Mouse (Mus musculus) MEL (cell line): ENCODE measurements around the gene Lmnb2. TPM values are rescaled to one million over a fixed set of nuclear protein-coding genes. Genes with fewer than 3 reads are reported as not detected.

Experiments used
- DNase-seq: peaks from one replicate; pipeline ENCODE4 v3.0.0; 2011; ENCODE audit warnings: low read depth, low spot score
- H3K27ac ChIP-seq: 2 replicates; pipeline ENCODE4 v1.5.1; 2012; ENCODE audit warnings: low read depth, mild to moderate bottlenecking, control low read depth, low read length, moderate library complexity; ENCODE audit not compliant: control insufficient read depth
- H3K27me3 ChIP-seq, 2 experiments: fragments of 150-350 bp in 1 of 2; sonication (generic) in 1 of 2; 2 replicates each; pipeline ENCODE4 v1.6.1; 2012; ENCODE audit warnings: low read length in 2 of 2, mild to moderate bottlenecking in 2 of 2, improper control_type of control experiment in 1 of 2, moderate library complexity in 1 of 2; ENCODE audit not compliant: insufficient read depth in 2 of 2, control insufficient read depth in 1 of 2
- H3K36me3 ChIP-seq, 2 experiments: 2 replicates each; pipeline ENCODE4 v1.6.1; 2012 to 2014; ENCODE audit warnings: low read length in 2 of 2, improper control_type of control experiment in 1 of 2, inconsistent platforms in 1 of 2, mild to moderate bottlenecking in 1 of 2; ENCODE audit not compliant: insufficient read depth in 2 of 2, control insufficient read depth in 1 of 2
- H3K4me1 ChIP-seq, 2 experiments: fragments of 150-350 bp in 1 of 2; sonication (generic) in 1 of 2; 2 replicates each; pipeline ENCODE4 v1.6.1; 2012; ENCODE audit warnings: low read length in 2 of 2, improper control_type of control experiment in 1 of 2, mild to moderate bottlenecking in 1 of 2; ENCODE audit not compliant: insufficient read depth in 2 of 2, control insufficient read depth in 1 of 2
- H3K4me3 ChIP-seq, 2 experiments: fragments of 150-350 bp in 1 of 2; sonication (generic) in 1 of 2; 2 replicates each; pipeline ENCODE4 v1.5.1; 2012; ENCODE audit warnings: low read depth in 2 of 2, low read length in 2 of 2, mild to moderate bottlenecking in 2 of 2, moderate library complexity in 2 of 2, control low read depth in 1 of 2, improper control_type of control experiment in 1 of 2; ENCODE audit not compliant: control insufficient read depth in 1 of 2, insufficient read depth in 1 of 2
- H3K79me2 ChIP-seq: 2 replicates; pipeline ENCODE4 v1.6.1; 2012; ENCODE audit warnings: mild to moderate bottlenecking, low read length, moderate library complexity; ENCODE audit not compliant: control insufficient read depth, poor library complexity, insufficient read depth
- H3K9ac ChIP-seq: 2 replicates; pipeline ENCODE4 v1.6.1; 2012; ENCODE audit warnings: low read depth, mild to moderate bottlenecking, control low read depth, low read length, moderate library complexity; ENCODE audit not compliant: control insufficient read depth, poor library complexity, severe bottlenecking
- H3K9me3 ChIP-seq: fragments of 150-350 bp; sonication (generic); replicated peaks from 2 replicates; pipeline ENCODE4 v1.6.1; 2012; ENCODE audit warnings: mild to moderate bottlenecking, low read length, improper control_type of control experiment, moderate library complexity; ENCODE audit not compliant: insufficient read depth
- BHLHE40 ChIP-seq: IDR thresholded peaks from 2 replicates; pipeline ENCODE4 v1.6.1; 2012; ENCODE audit warnings: low read depth, mild to moderate bottlenecking, inconsistent platforms, low read length, improper control_type of control experiment, borderline replicate concordance
- CTCF ChIP-seq, 3 experiments: IDR thresholded peaks in 2 of 3; conservative IDR thresholded peaks in 1 of 3; 2 replicates each; pipeline ENCODE4 v1.5.1; 2011 to 2012; ENCODE audit warnings: low read length in 3 of 3, low read depth in 2 of 3, mild to moderate bottlenecking in 2 of 3, improper control_type of control experiment in 1 of 3, inconsistent platforms in 1 of 3, mixed read lengths in 1 of 3, moderate library complexity in 1 of 3; ENCODE audit not compliant: control insufficient read depth in 1 of 3, insufficient read depth in 1 of 3, poor library complexity in 1 of 3, severe bottlenecking in 1 of 3
- E2F4 ChIP-seq: IDR thresholded peaks from 2 replicates; pipeline ENCODE4 v1.6.1; 2011; ENCODE audit warnings: low read depth, low read length, improper control_type of control experiment, borderline replicate concordance
- ELF1 ChIP-seq: IDR thresholded peaks from 2 replicates; pipeline ENCODE4 v1.6.1; 2014; ENCODE audit warnings: low read depth, mild to moderate bottlenecking, inconsistent platforms, low read length, improper control_type of control experiment, moderate library complexity
- EP300 ChIP-seq, 2 experiments: IDR thresholded peaks; 2 replicates each; pipeline ENCODE4 v1.6.1; 2011; ENCODE audit warnings: improper control_type of control experiment in 2 of 2, low read length in 2 of 2, low read depth in 1 of 2, mild to moderate bottlenecking in 1 of 2
- ETS1 ChIP-seq: IDR thresholded peaks from 2 replicates; pipeline ENCODE4 v1.6.1; 2012; ENCODE audit warnings: low read depth, mild to moderate bottlenecking, inconsistent platforms, low read length, improper control_type of control experiment, moderate library complexity
- HCFC1 ChIP-seq: IDR thresholded peaks from 2 replicates; pipeline ENCODE4 v1.6.1; 2012; ENCODE audit warnings: low read depth, mild to moderate bottlenecking, inconsistent platforms, low read length, improper control_type of control experiment, moderate library complexity
- KAT2A ChIP-seq: conservative IDR thresholded peaks from 2 replicates; pipeline ENCODE4 v1.6.1; 2012; ENCODE audit warnings: low read depth, low read length, improper control_type of control experiment, inconsistent platforms
- MAFK ChIP-seq: IDR thresholded peaks from 2 replicates; pipeline ENCODE4 v1.6.1; 2011; ENCODE audit warnings: low read depth, mild to moderate bottlenecking, low read length, improper control_type of control experiment, borderline replicate concordance
- MAX ChIP-seq: IDR thresholded peaks from 2 replicates; pipeline ENCODE4 v1.6.1; 2011; ENCODE audit warnings: low read length, improper control_type of control experiment
- MEF2A ChIP-seq: IDR thresholded peaks from 2 replicates; pipeline ENCODE4 v1.6.1; 2014; ENCODE audit warnings: low read depth, mild to moderate bottlenecking, inconsistent platforms, low read length, improper control_type of control experiment; ENCODE audit not compliant: poor library complexity, insufficient replicate concordance, severe bottlenecking; ENCODE audit errors: extremely low read depth
- MXI1 ChIP-seq: IDR thresholded peaks from 2 replicates; pipeline ENCODE4 v1.6.1; 2011; ENCODE audit warnings: mild to moderate bottlenecking, low read depth, low read length, improper control_type of control experiment
- MYB ChIP-seq: IDR thresholded peaks from 2 replicates; pipeline ENCODE4 v1.6.1; 2011; ENCODE audit warnings: mild to moderate bottlenecking, low read depth, low read length, improper control_type of control experiment
- NELFE ChIP-seq: IDR thresholded peaks from 2 replicates; pipeline ENCODE4 v1.6.1; 2011; ENCODE audit warnings: low read depth, low read length, improper control_type of control experiment
- NRF1 ChIP-seq: IDR thresholded peaks from 2 replicates; pipeline ENCODE4 v1.6.1; 2014; ENCODE audit warnings: low read depth, mild to moderate bottlenecking, inconsistent platforms, low read length, improper control_type of control experiment, moderate library complexity; ENCODE audit not compliant: poor library complexity, insufficient read depth, severe bottlenecking
- POLR2A ChIP-seq, 2 experiments: IDR thresholded peaks; 2 replicates each; pipeline ENCODE4 v1.6.1; 2011 to 2012; ENCODE audit warnings: low read length in 2 of 2, mild to moderate bottlenecking in 2 of 2, control low read depth in 1 of 2, improper control_type of control experiment in 1 of 2, low read depth in 1 of 2, moderate library complexity in 1 of 2; ENCODE audit not compliant: control insufficient read depth in 1 of 2, insufficient read depth in 1 of 2, poor library complexity in 1 of 2
- SIN3A ChIP-seq: IDR thresholded peaks from 2 replicates; pipeline ENCODE4 v1.6.1; 2012; ENCODE audit warnings: low read length, improper control_type of control experiment, inconsistent platforms
- SMC3 ChIP-seq: IDR thresholded peaks from 2 replicates; pipeline ENCODE4 v1.6.1; 2011; ENCODE audit warnings: low read depth, low read length, improper control_type of control experiment
- UBTF ChIP-seq: IDR thresholded peaks from 2 replicates; pipeline ENCODE4 v1.6.1; 2012; ENCODE audit warnings: low read depth, mild to moderate bottlenecking, inconsistent platforms, low read length, improper control_type of control experiment, moderate library complexity, borderline replicate concordance; ENCODE audit not compliant: insufficient read depth
- USF1 ChIP-seq: IDR thresholded peaks from 2 replicates; pipeline ENCODE4 v1.6.1; 2014; ENCODE audit warnings: low read depth, mild to moderate bottlenecking, inconsistent platforms, low read length, improper control_type of control experiment, moderate library complexity
- ZNF384 ChIP-seq: IDR thresholded peaks from 2 replicates; pipeline ENCODE4 v1.6.1; 2012; ENCODE audit warnings: low read depth, mild to moderate bottlenecking, inconsistent platforms, low read length, improper control_type of control experiment
- polyA plus RNA-seq, 2 experiments: library from polyadenylated mRNA; stranded (reverse) in 1 of 2; unstranded in 1 of 2; fragments of >175 nt in 1 of 2; fragments of >200 nt in 1 of 2; gene quantifications; 2 replicates each; pipeline versions ENCODE4 v1.2.1 to v1.2.4; 2012; ENCODE audit warnings: low replicate concordance in 2 of 2, low read depth in 1 of 2; ENCODE audit not compliant: insufficient read length in 2 of 2, insufficient read depth in 1 of 2, missing spikeins in 1 of 2
- total RNA-seq: library from RNA; depleted of rRNA; stranded (reverse); fragments of 300-350 nt; gene quantifications from 2 replicates; pipeline ENCODE4 v1.2.3, GENCODE M21; 2012

Gene Lmnb2
- total and polyA plus RNA-seq, 3 experiments = 29.9 to 32.8 TPM; not detected in 1

DNA sequence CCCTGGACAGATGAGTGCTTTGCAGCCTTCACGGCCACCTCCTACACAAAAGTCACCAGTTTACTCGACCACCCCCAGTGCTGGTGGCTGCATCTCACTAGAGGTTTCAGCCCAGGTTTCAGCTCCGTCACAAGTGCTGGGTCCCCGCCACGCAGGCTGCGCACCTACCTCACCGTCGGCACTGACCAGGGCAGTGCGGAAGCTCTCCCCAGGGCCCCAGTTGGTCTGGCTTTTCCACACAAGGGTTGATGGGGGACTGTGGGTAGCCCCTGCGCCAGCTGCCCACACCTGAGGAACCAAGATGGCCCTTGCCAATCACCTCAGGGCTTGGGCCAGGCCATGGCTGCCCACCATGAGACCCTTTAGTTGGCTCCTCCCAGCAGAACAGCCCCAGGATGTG, 14.8 kb downstream of the Lmnb2 start:
- peaks cover 17% of the 10 kb centered on the region for H3K79me2 ChIP-seq
- peaks cover 0 to 5% of the 10 kb centered on the region in 2 experiments; a peak in 2 of 4 replicates for H3K36me3 ChIP-seq
- DNase-seq = no peak
- TF ChIP-seq E2F4 (no peak), CTCF (IDR thresholded peaks at IDR 0.05 in 2 of 3, conservative IDR thresholded peaks at IDR 0.05 in 1 of 3; ENCODE audit: control insufficient read depth in 1 of 3, insufficient read depth in 1 of 3, low read depth in 2 of 3, low read length in 3 of 3, poor library complexity in 1 of 3, severe bottlenecking in 1 of 3) (no peak), ELF1 (no peak), MYB (no peak), MAFK (no peak), KAT2A (no peak), MAX (no peak), HCFC1 (no peak), SMC3 (no peak), ZNF384 (no peak), UBTF (no peak), NELFE (no peak)
- no peak overlapping the region for H3K27ac ChIP-seq
- no peak overlapping the region for H3K9ac ChIP-seq
- peaks cover 0 to 8% of the 10 kb centered on the region in 2 experiments; a peak in 2 of 4 replicates for H3K4me1 ChIP-seq
- no peaks in the 10 kb centered on the region for H3K9me3 ChIP-seq
- no peaks in the 10 kb centered on the region for H3K27me3 ChIP-seq
- no peak overlapping the region for H3K4me3 ChIP-seq

DNA sequence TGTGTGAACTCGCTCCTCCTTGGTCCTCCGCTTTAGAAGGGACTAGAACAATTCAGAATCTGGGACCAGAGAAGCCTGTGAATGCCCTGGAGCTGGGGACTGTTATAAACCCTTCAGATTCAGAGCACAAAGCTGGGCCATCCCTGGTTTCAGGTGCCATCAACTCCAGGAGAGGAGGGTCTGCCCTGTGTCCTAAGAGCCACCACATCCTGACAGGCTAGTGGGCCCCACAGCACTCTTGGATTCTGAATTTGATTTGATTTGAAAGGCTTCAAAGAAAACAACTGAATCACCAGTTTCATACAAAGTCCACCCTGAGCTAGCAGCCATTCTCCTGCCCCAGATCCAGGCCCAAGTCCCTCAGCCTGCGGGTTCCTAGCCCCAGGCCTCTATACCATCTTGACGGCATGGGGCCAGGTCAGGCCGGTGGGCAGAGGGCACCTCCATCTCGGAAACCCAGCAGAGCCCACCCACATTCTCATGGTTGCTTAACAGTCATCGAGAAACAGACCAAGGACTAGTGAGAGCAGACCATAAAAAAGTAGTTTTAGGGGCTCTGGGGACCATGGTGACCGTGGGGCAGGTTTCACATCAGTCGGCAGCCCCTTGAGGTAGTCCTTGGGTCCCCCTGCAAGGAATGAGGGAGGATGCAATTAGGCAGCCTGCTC, 15.6 kb downstream of the Lmnb2 start:
- no peak for TF ChIP-seq SIN3A
- TF ChIP-seq EP300 (IDR thresholded peaks at IDR 0.05; ENCODE audit: low read depth in 1 of 2, low read length in 2 of 2) = no peak
- no peak for TF ChIP-seq POLR2A (IDR thresholded peaks at IDR 0.05; ENCODE audit: control insufficient read depth in 1 of 2, insufficient read depth in 1 of 2, low read depth in 1 of 2, low read length in 2 of 2, poor library complexity in 1 of 2)
- TF ChIP-seq KAT2A = no peak
- TF ChIP-seq BHLHE40 = no peak
- TF ChIP-seq MXI1 = no peak
- no peak for TF ChIP-seq ETS1
- TF ChIP-seq MEF2A = no peak
- TF ChIP-seq USF1 = no peak
- no peak for TF ChIP-seq NRF1
- TF ChIP-seq MYB = no peak

More for the DNA sequence above, 15.6 kb downstream of the Lmnb2 start:
- Histone ChIP-seq H3K4me3 (no peak overlapping the region), H3K27me3 (no peaks in the 10 kb centered on the region), H3K27ac (no peak overlapping the region), H3K36me3 (peaks cover 0 to 5% of the 10 kb centered on the region in 2 experiments; a peak in 2 of 4 replicates), H3K4me1 (peaks cover 0 to 8% of the 10 kb centered on the region in 2 experiments; a peak in 2 of 4 replicates), H3K79me2 (peaks cover 17% of the 10 kb centered on the region), H3K9ac (no peak overlapping the region), H3K9me3 (no peaks in the 10 kb centered on the region)
- DNase-seq = no peak
